Mouse (Mus musculus) thymus, adult 2 months (tissue): ENCODE results near the gene Nsun6.

Source experiments
- CTCF ChIP-seq: fragments of 200-500 bp; IDR thresholded peaks from 2 replicates; pipeline ENCODE4 v1.5.1; 2012; ENCODE audit warnings: mild to moderate bottlenecking, control low read depth, low read length, moderate library complexity, borderline replicate concordance; ENCODE audit not compliant: control insufficient read depth, poor library complexity, insufficient read depth; ENCODE audit errors: extremely low read depth
- POLR2A ChIP-seq: fragments of 200-500 bp; IDR thresholded peaks from 2 replicates; pipeline ENCODE4 v1.6.1; 2012; ENCODE audit warnings: mild to moderate bottlenecking, low read length, control low read depth, moderate library complexity; ENCODE audit not compliant: control insufficient read depth, poor library complexity, insufficient read depth; ENCODE audit errors: extremely low read depth

GRCm38 (mm10) chr2:15049117-15049873, 5.6 kb downstream of the Nsun6 start, which contains the start of gene Arl5b:
- TF ChIP-seq POLR2A (peak; percentile 50; the same call in 1 of the 2 replicates), CTCF (0 out of 2 replicates have a peak, but pooled peaks have one; percentile 61)
